Mouse (Mus musculus) hindbrain, embryonic 11.5 days (tissue): Measurements from ENCODE around the gene Rassf6. TPM values are rescaled to one million over a fixed set of nuclear protein-coding genes. Genes with fewer than 3 reads are reported as not detected.

Source experiments
- ATAC-seq: fragments of 200-750 bp; cut with Nextera tagmentation; 2 replicates; pipeline ENCODE4 v1.8.0; 2017; ENCODE audit warnings: mild to moderate bottlenecking, moderate TSS enrichment, moderate library complexity; ENCODE audit not compliant: low FRiP score
- DNase-seq: peaks from one replicate; pipeline ENCODE4 v3.0.0-alpha.2; 2015; ENCODE audit warnings: low spot score
- H3K27ac ChIP-seq: fragments of 300-500 bp; sonication (generic); 2 replicates; pipeline ENCODE4 v1.5.1; 2014; ENCODE audit warnings: mild to moderate bottlenecking, low read depth, low read length
- H3K27me3 ChIP-seq: fragments of 300-500 bp; sonication (generic); 2 replicates; pipeline ENCODE4 v1.6.1; 2014; ENCODE audit warnings: mild to moderate bottlenecking, low read length, moderate library complexity, mixed read lengths; ENCODE audit not compliant: control insufficient read depth, insufficient read depth
- H3K36me3 ChIP-seq: fragments of 300-500 bp; sonication (generic); 2 replicates; pipeline ENCODE4 v1.6.1; 2014; ENCODE audit warnings: mild to moderate bottlenecking, low read length, moderate library complexity, mixed read lengths; ENCODE audit not compliant: control insufficient read depth, insufficient read depth
- H3K4me1 ChIP-seq: fragments of 300-500 bp; sonication (generic); replicated peaks from 2 replicates; pipeline ENCODE4 v1.6.1; 2014; ENCODE audit warnings: low read length, mixed read lengths; ENCODE audit not compliant: control insufficient read depth, insufficient read depth
- H3K4me2 ChIP-seq: fragments of 300-500 bp; sonication (generic); replicated peaks from 2 replicates; pipeline ENCODE4 v1.6.1; 2014; ENCODE audit warnings: mild to moderate bottlenecking, low read depth, low read length
- H3K4me3 ChIP-seq: fragments of 300-500 bp; sonication (generic); 2 replicates; pipeline ENCODE4 v1.5.1; 2014; ENCODE audit warnings: low read depth, low read length
- H3K9ac ChIP-seq: fragments of 300-500 bp; sonication (generic); 2 replicates; pipeline ENCODE4 v1.6.1; 2014; ENCODE audit warnings: low read depth, low read length
- H3K9me3 ChIP-seq: fragments of 300-500 bp; sonication (generic); 2 replicates; pipeline ENCODE4 v1.6.1; 2016; ENCODE audit warnings: low read length; ENCODE audit not compliant: control insufficient read depth
- WGBS: fragments of 180-500 bp; shearing (Covaris S2); extraction: QIAGEN DNeasy Blood & Tissue Kit; methylation state at CpG from one replicate; pipeline ENCODE4 v1.1.7; 2014; 5-methylcytosine and 5-hydroxymethylcytosine counted together
- polyA plus RNA-seq: library from polyadenylated mRNA; unstranded; fragments of >200 nt; fragmentation: Nextera tagmentation; extraction: Ambion mirVana; gene quantifications from 2 replicates; pipeline ENCODE4 v1.2.1, GENCODE M21; 2014

Gene Rassf6
- 0.29 and 1.2 TPM in 2 replicates for polyA plus RNA-seq

GRCm38 (mm10) chr5:90640286-90641217, at the start of gene Rassf6:
TSS of gene Rassf6 (minus strand) at chr5:90640657.
- H3K4me2 ChIP-seq = peak within 1 kb of the TSS; percentile 56
- H3K4me3 ChIP-seq = peak within 1 kb of the TSS; percentile 29
- WGBS = 11% methylated on average over 26 of the region's 26 CpGs
- no peaks in the 10 kb centered on the region for H3K27me3 ChIP-seq
- DNase-seq (peak; percentile 25), ATAC-seq (peak; percentile 56; the same call in 1 of the 2 replicates)
- no peak within 1 kb of the TSS for H3K27ac ChIP-seq
- H3K9ac ChIP-seq = no peak within 1 kb of the TSS
- H3K9me3 ChIP-seq = no peaks in the 10 kb centered on the region
- no peaks in the 10 kb centered on the region for H3K36me3 ChIP-seq
- H3K4me1 ChIP-seq = no peaks in the 10 kb centered on the region

GRCm38 (mm10) chr5:90689426-90690128, 49.1 kb upstream of the Rassf6 start:
- Histone ChIP-seq H3K36me3 (no peaks in the 10 kb centered on the region), H3K9me3 (no peaks in the 10 kb centered on the region), H3K4me3 (no peak overlapping the region), H3K27ac (no peak overlapping the region), H3K4me2 (no peak overlapping the region), H3K9ac (no peak overlapping the region), H3K4me1 (no peaks in the 10 kb centered on the region), H3K27me3 (no peaks in the 10 kb centered on the region)
- no peak for ATAC-seq
- no peak for DNase-seq
- WGBS = 93% methylated on average over 8 of the region's 8 CpGs

GRCm38 (mm10) chr5:90687913-90688312, 47.5 kb upstream of the Rassf6 start:
- no peaks in the 10 kb centered on the region for H3K9me3 ChIP-seq
- no peaks in the 10 kb centered on the region for H3K4me1 ChIP-seq
- 92% methylated on average over 10 of the region's 10 CpGs for WGBS

GRCm38 (mm10) chr5:90684994-90685393, 44.5 kb upstream of the Rassf6 start:
- DNase-seq (no peak), ATAC-seq (no peak)
- Histone ChIP-seq H3K9ac (no peak overlapping the region), H3K9me3 (no peaks in the 10 kb centered on the region), H3K4me3 (no peak overlapping the region), H3K4me1 (no peaks in the 10 kb centered on the region), H3K27ac (no peak overlapping the region), H3K4me2 (no peak overlapping the region), H3K27me3 (no peaks in the 10 kb centered on the region), H3K36me3 (no peaks in the 10 kb centered on the region)
- 61% methylated on average over 4 of the region's 4 CpGs for WGBS

More at GRCm38 (mm10) chr5:90687913-90688312, 47.5 kb upstream of the Rassf6 start:
- ATAC-seq = no peak
- Histone ChIP-seq H3K27ac (no peak overlapping the region), H3K27me3 (no peaks in the 10 kb centered on the region), H3K9ac (no peak overlapping the region), H3K4me2 (no peak overlapping the region), H3K4me3 (no peak overlapping the region), H3K36me3 (no peaks in the 10 kb centered on the region)
- DNase-seq = no peak

- ATAC-seq (no peak), DNase-seq (no peak)
- WGBS = 92% methylated on average over 4 of the region's 4 CpGs
- Histone ChIP-seq H3K9me3 (no peaks in the 10 kb centered on the region), H3K4me3 (no peak overlapping the region), H3K4me2 (no peak overlapping the region), H3K27me3 (no peaks in the 10 kb centered on the region), H3K27ac (no peak overlapping the region), H3K9ac (no peak overlapping the region), H3K4me1 (no peaks in the 10 kb centered on the region), H3K36me3 (no peaks in the 10 kb centered on the region)
Observed at GRCm38 (mm10) chr5:90681842-90682241, 41.4 kb upstream of the Rassf6 start.

GRCm38 (mm10) chr5:90677560-90677959, 37.1 kb upstream of the Rassf6 start:
- DNase-seq (no peak), ATAC-seq (no peak)
- WGBS = 78% methylated on average over 2 of the region's 2 CpGs
- Histone ChIP-seq H3K36me3 (no peaks in the 10 kb centered on the region), H3K9ac (no peak overlapping the region), H3K9me3 (no peaks in the 10 kb centered on the region), H3K4me2 (no peak overlapping the region), H3K4me3 (no peak overlapping the region), H3K4me1 (no peaks in the 10 kb centered on the region), H3K27me3 (no peaks in the 10 kb centered on the region), H3K27ac (no peak overlapping the region)

- H3K4me3 ChIP-seq = no peak overlapping the region
- H3K9ac ChIP-seq = no peak overlapping the region
- H3K36me3 ChIP-seq = no peaks in the 10 kb centered on the region
- no peak overlapping the region for H3K27ac ChIP-seq
- H3K9me3 ChIP-seq = no peaks in the 10 kb centered on the region
- H3K4me1 ChIP-seq = no peaks in the 10 kb centered on the region
- H3K27me3 ChIP-seq = no peaks in the 10 kb centered on the region
- ATAC-seq = no peak
- 61% methylated on average over 8 of the region's 8 CpGs for WGBS
- no peak overlapping the region for H3K4me2 ChIP-seq
- DNase-seq = no peak
Observed at GRCm38 (mm10) chr5:90661852-90662251, 21.4 kb upstream of the Rassf6 start.

- no peaks in the 10 kb centered on the region for H3K36me3 ChIP-seq
- DNase-seq (peak; percentile 73), ATAC-seq (peak; percentile 36; the same call in 1 of the 2 replicates)
- H3K9ac ChIP-seq = no peak overlapping the region
- no peaks in the 10 kb centered on the region for H3K9me3 ChIP-seq
- H3K27ac ChIP-seq = no peak overlapping the region
- 27% methylated on average over 9 of the region's 9 CpGs for WGBS
- H3K27me3 ChIP-seq = no peaks in the 10 kb centered on the region
- no peak overlapping the region for H3K4me2 ChIP-seq
- H3K4me3 ChIP-seq = no peak overlapping the region
- no peaks in the 10 kb centered on the region for H3K4me1 ChIP-seq
Observed at GRCm38 (mm10) chr5:90661436-90661835, 21.0 kb upstream of the Rassf6 start.
